20 mouse cellular contexts compared by ENCODE assay signal in the genomic region with DNA sequence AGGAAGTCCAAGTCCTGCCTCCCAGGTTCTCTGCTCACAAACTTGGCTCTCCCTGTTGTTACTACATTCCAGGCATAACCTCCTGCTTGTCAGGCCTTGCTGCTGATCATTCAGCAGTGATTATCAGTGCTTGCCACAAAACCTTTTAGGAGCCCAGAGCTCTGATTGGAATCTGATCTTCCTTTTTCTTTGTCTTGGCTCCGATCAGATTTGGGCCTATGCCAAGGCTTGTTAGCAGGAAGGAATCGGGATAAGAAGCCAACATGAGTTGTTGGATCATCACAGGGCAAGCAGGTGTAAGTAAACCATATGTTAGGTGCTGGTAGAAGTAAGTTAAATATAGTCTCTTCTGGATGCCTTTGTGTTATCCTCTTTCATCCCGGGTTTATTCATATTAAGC.
DNase-seq lines count a peak whose midpoint lies in the region; ATAC-seq lines count a peak whose summit lies in the region.
"Had no signal": no experiment of that assay in that cellular context is flagged by ENCODE, and none has a peak within 500 bp of the region (broad histone marks: within the 10 kb centered on the region; RNA-seq: fewer than 3 reads in every experiment).

No protein-coding gene starts in this region.

- H3K4me1 ChIP-seq in embryonic facial prominence, embryonic 14.5 days (ENCODE audit: control insufficient read depth, insufficient read depth, low read length) = no peaks in the 10 kb centered on the region
- H3K4me1 ChIP-seq in embryonic facial prominence, embryonic 10.5 days = no peaks in the 10 kb centered on the region
- H3K4me1 ChIP-seq: embryonic facial prominence, embryonic 12.5 days; hindbrain, embryonic 12.5 days; kidney, embryonic 15.5 days; midbrain, embryonic 15.5 days; neural tube, embryonic 15.5 days had no signal

- intact Hi-C loops in heart, postnatal 25 days (cut with DNase I) = no loop called here

- no peak for ATAC-seq in embryonic facial prominence, embryonic 14.5 days (ENCODE audit: low read depth)
- ATAC-seq: forebrain, embryonic 15.5 days; lung, postnatal 0 days; midbrain, embryonic 15.5 days had no signal

- no peak overlapping the region for H3K4me2 ChIP-seq in embryonic facial prominence, embryonic 14.5 days (ENCODE audit: low read depth, low read length)
- H3K4me2 ChIP-seq: embryonic facial prominence, embryonic 12.5 days; forebrain, embryonic 15.5 days; hindbrain, embryonic 12.5 days; kidney, embryonic 15.5 days; midbrain, embryonic 15.5 days; neural tube, embryonic 15.5 days had no signal

- no peak overlapping the region for H3K27ac ChIP-seq in embryonic facial prominence, embryonic 14.5 days (replicated peaks; ENCODE audit: low read depth, low read length)
- no peak overlapping the region for H3K27ac ChIP-seq in embryonic facial prominence, embryonic 10.5 days (replicated peaks)
- H3K27ac ChIP-seq: embryonic facial prominence, embryonic 12.5 days; forebrain, embryonic 15.5 days; heart, embryonic 10.5 days; hindbrain, embryonic 12.5 days; kidney, embryonic 15.5 days; macrophage; midbrain, embryonic 15.5 days; neural tube, embryonic 15.5 days had no signal

- 55% methylated on average over 3 of the region's 3 CpGs for WGBS in embryonic facial prominence, embryonic 14.5 days
- WGBS in embryonic facial prominence, embryonic 10.5 days = 78% methylated on average over 3 of the region's 3 CpGs

- peak; percentile 48 for DNase-seq in embryonic facial prominence, embryonic 14.5 days (ENCODE audit: low spot score)
- DNase-seq in embryonic facial prominence, embryonic 10.5 days (ENCODE audit: low spot score) = no peak
- peak; percentile 16 for DNase-seq in urinary bladder, postnatal 14 days (ENCODE audit: low spot score)
- no peak for DNase-seq in urinary bladder, adult 2 months (ENCODE audit: low spot score)
- DNase-seq in cerebellum, postnatal 10 days = peak; percentile 83 to 86
- DNase-seq in heart, postnatal 25 days (ENCODE audit: low spot score) = no peak
- no peak for DNase-seq in kidney, postnatal 25 days
- DNase-seq in kidney, postnatal 10 days = no peak
- DNase-seq: adrenal gland, postnatal 14 days; kidney, adult 11 months had no signal

- H3K9me3 ChIP-seq in embryonic facial prominence, embryonic 14.5 days (ENCODE audit: control insufficient read depth, low read length) = no peaks in the 10 kb centered on the region
- no peaks in the 10 kb centered on the region for H3K9me3 ChIP-seq in embryonic facial prominence, embryonic 10.5 days
- H3K9me3 ChIP-seq: embryonic facial prominence, embryonic 12.5 days; forebrain, embryonic 15.5 days; heart, embryonic 10.5 days; hindbrain, embryonic 12.5 days; kidney, embryonic 15.5 days; midbrain, embryonic 15.5 days; neural tube, embryonic 15.5 days had no signal

- no peaks in the 10 kb centered on the region for H3K27me3 ChIP-seq in embryonic facial prominence, embryonic 14.5 days (replicated peaks; ENCODE audit: control insufficient read depth, insufficient read depth, low read length)
- no peaks in the 10 kb centered on the region for H3K27me3 ChIP-seq in embryonic facial prominence, embryonic 10.5 days (replicated peaks; ENCODE audit: low read depth, poor library complexity, severe bottlenecking)
- H3K27me3 ChIP-seq: embryonic facial prominence, embryonic 12.5 days; forebrain, embryonic 15.5 days; hindbrain, embryonic 12.5 days; kidney, embryonic 15.5 days; midbrain, embryonic 15.5 days; neural tube, embryonic 15.5 days had no signal

- H3K36me3 ChIP-seq in embryonic facial prominence, embryonic 14.5 days (ENCODE audit: control insufficient read depth, insufficient read depth, low read length) = no peaks in the 10 kb centered on the region
- H3K36me3 ChIP-seq in embryonic facial prominence, embryonic 10.5 days (replicated peaks) = no peaks in the 10 kb centered on the region
- H3K36me3 ChIP-seq: embryonic facial prominence, embryonic 12.5 days; forebrain, embryonic 15.5 days; heart, embryonic 10.5 days; hindbrain, embryonic 12.5 days; kidney, embryonic 15.5 days; midbrain, embryonic 15.5 days; neural tube, embryonic 15.5 days had no signal

- no peak overlapping the region for H3K4me3 ChIP-seq in embryonic facial prominence, embryonic 14.5 days (ENCODE audit: low read depth, low read length)
- H3K4me3 ChIP-seq in embryonic facial prominence, embryonic 10.5 days = no peak overlapping the region
- H3K4me3 ChIP-seq: embryonic facial prominence, embryonic 12.5 days; erythroblast, embryonic 14.5 days; forebrain, embryonic 15.5 days; heart, embryonic 10.5 days; hindbrain, embryonic 12.5 days; kidney, embryonic 15.5 days; midbrain, embryonic 15.5 days; neural tube, embryonic 15.5 days had no signal

- H3K9ac ChIP-seq in embryonic facial prominence, embryonic 14.5 days (ENCODE audit: low read depth, low read length) = no peak overlapping the region
- H3K9ac ChIP-seq: embryonic facial prominence, embryonic 12.5 days; forebrain, embryonic 15.5 days; hindbrain, embryonic 12.5 days; kidney, embryonic 15.5 days; midbrain, embryonic 15.5 days; neural tube, embryonic 15.5 days had no signal

Comparison
In these comparisons a context has a peak if more than half of its experiments do, and no peak if none do; other contexts are left out.
1. DNase-seq: peak in embryonic facial prominence, embryonic 14.5 days (single experiment), urinary bladder, postnatal 14 days (single experiment) and cerebellum, postnatal 10 days (2 of 2); none in embryonic facial prominence, embryonic 10.5 days (single experiment), urinary bladder, adult 2 months (single experiment), heart, postnatal 25 days (single experiment), kidney, postnatal 25 days (0 of 2) and kidney, postnatal 10 days (single experiment).